Mouse (Mus musculus) midbrain, embryonic 13.5 days (tissue): ENCODE measurements at regions not wholly inside any gene's neighbourhood (a gene's known extent, or its start where the extent isn't known, plus 50 kb on each side); places are given as distances from the start of the nearest gene placed in this dataset.

ENCODE experiments used
- ATAC-seq: fragments of 200-750 bp; cut with Nextera tagmentation; 2 replicates; pipeline ENCODE4 v1.8.0; 2017; ENCODE audit warnings: mild to moderate bottlenecking, moderate TSS enrichment, moderate library complexity
- H3K27ac ChIP-seq: fragments of 300-500 bp; sonication (generic); 2 replicates; pipeline ENCODE4 v1.5.1; 2015; ENCODE audit warnings: inconsistent platforms, mild to moderate bottlenecking, moderate library complexity
- H3K27me3 ChIP-seq: fragments of 300-500 bp; sonication (generic); 2 replicates; pipeline ENCODE4 v1.6.1; 2015; ENCODE audit warnings: mild to moderate bottlenecking, inconsistent platforms
- H3K36me3 ChIP-seq: fragments of 300-500 bp; sonication (generic); 2 replicates; pipeline ENCODE4 v1.6.1; 2015; ENCODE audit warnings: mild to moderate bottlenecking, inconsistent platforms
- H3K4me1 ChIP-seq: fragments of 300-500 bp; sonication (generic); replicated peaks from 2 replicates; pipeline ENCODE4 v1.6.1; 2015; ENCODE audit warnings: inconsistent platforms
- H3K4me2 ChIP-seq: fragments of 300-500 bp; sonication (generic); replicated peaks from 2 replicates; pipeline ENCODE4 v1.6.1; 2015; ENCODE audit warnings: moderate library complexity, mild to moderate bottlenecking, inconsistent platforms
- H3K4me3 ChIP-seq: fragments of 300-500 bp; sonication (generic); replicated peaks from 2 replicates; pipeline ENCODE4 v1.5.1; 2015; ENCODE audit warnings: mild to moderate bottlenecking, inconsistent platforms
- H3K9ac ChIP-seq: fragments of 300-500 bp; sonication (generic); replicated peaks from 2 replicates; pipeline ENCODE4 v1.6.1; 2015; ENCODE audit warnings: mild to moderate bottlenecking, inconsistent platforms
- H3K9me3 ChIP-seq: fragments of 300-500 bp; sonication (generic); 2 replicates; pipeline ENCODE4 v1.6.1; 2016; ENCODE audit warnings: mild to moderate bottlenecking, inconsistent platforms
- WGBS: fragments of 180-500 bp; shearing (Covaris S2); methylation state at CpG from one replicate; pipeline ENCODE4 v1.1.7; 2015; 5-methylcytosine and 5-hydroxymethylcytosine counted together

- Histone ChIP-seq H3K9ac (no peak overlapping the region), H3K36me3 (no peaks in the 10 kb centered on the region), H3K4me2 (peak overlapping the region; percentile 32), H3K4me3 (no peak overlapping the region), H3K27ac (no peak overlapping the region), H3K27me3 (peaks cover 50% of the 10 kb centered on the region), H3K9me3 (no peaks in the 10 kb centered on the region), H3K4me1 (0 out of 2 replicates have a peak, but pooled peaks cover 2% of the 10 kb centered on the region)
- 23% methylated on average over 10 of the region's 10 CpGs for WGBS
- ATAC-seq: no peak
Measured at GRCm38 (mm10) chr4:27979781-27980180, 833.1 kb upstream of the Epha7 start.

- H3K4me2 ChIP-seq: no peak overlapping the region
- no peak overlapping the region for H3K4me3 ChIP-seq
- no peak for ATAC-seq
- no peaks in the 10 kb centered on the region for H3K9me3 ChIP-seq
- H3K36me3 ChIP-seq: no peaks in the 10 kb centered on the region
- peaks cover 52% of the 10 kb centered on the region for H3K27me3 ChIP-seq
- H3K4me1 ChIP-seq: 0 out of 2 replicates have a peak, but pooled peaks cover 2% of the 10 kb centered on the region
- H3K27ac ChIP-seq: no peak overlapping the region
- H3K9ac ChIP-seq: no peak overlapping the region
- WGBS: 66% methylated on average over 3 of the region's 3 CpGs
Measured at GRCm38 (mm10) chr4:27981309-27981708, 831.6 kb upstream of the Epha7 start.

GRCm38 (mm10) chr4:27987986-27988423, 824.9 kb upstream of the Epha7 start:
- peak; percentile 96 for ATAC-seq
- H3K36me3 ChIP-seq: no peaks in the 10 kb centered on the region
- peaks cover 9% of the 10 kb centered on the region for H3K4me1 ChIP-seq
- peaks cover 37% of the 10 kb centered on the region for H3K27me3 ChIP-seq
- WGBS: 5% methylated on average over 4 of the region's 4 CpGs
- H3K4me3 ChIP-seq: no peak overlapping the region
- H3K9me3 ChIP-seq: no peaks in the 10 kb centered on the region
- H3K4me2 ChIP-seq: no peak overlapping the region
- H3K27ac ChIP-seq: no peak overlapping the region
- H3K9ac ChIP-seq: no peak overlapping the region

GRCm38 (mm10) chr4:27994411-27994810, 818.5 kb upstream of the Epha7 start:
- 79% methylated on average over 2 of the region's 2 CpGs for WGBS

GRCm38 (mm10) chr4:28001818-28002476, 811.0 kb upstream of the Epha7 start:
- Histone ChIP-seq H3K27ac (no peak overlapping the region), H3K4me1 (no peaks in the 10 kb centered on the region), H3K4me2 (no peak overlapping the region), H3K27me3 (no peaks in the 10 kb centered on the region), H3K9me3 (no peaks in the 10 kb centered on the region), H3K9ac (no peak overlapping the region), H3K4me3 (no peak overlapping the region), H3K36me3 (no peaks in the 10 kb centered on the region)
- ATAC-seq: 0 out of 2 replicates have a peak, but pooled peaks have one; percentile 30
- 53% methylated on average over 4 of the region's 4 CpGs for WGBS

More at GRCm38 (mm10) chr4:27994411-27994810, 818.5 kb upstream of the Epha7 start:
- peaks cover 12% of the 10 kb centered on the region for H3K27me3 ChIP-seq
- no peak overlapping the region for H3K9ac ChIP-seq
- no peak overlapping the region for H3K4me2 ChIP-seq
- no peak for ATAC-seq
- H3K4me3 ChIP-seq: no peak overlapping the region
- H3K9me3 ChIP-seq: no peaks in the 10 kb centered on the region
- no peaks in the 10 kb centered on the region for H3K4me1 ChIP-seq
- H3K36me3 ChIP-seq: no peaks in the 10 kb centered on the region
- H3K27ac ChIP-seq: no peak overlapping the region
